Mouse (Mus musculus) urinary bladder, postnatal 14 days (tissue): Measurements from ENCODE around the gene Cacnb3.
"Not testable (repeated sequence)": the region's sequence is repeated elsewhere in the genome, so short reads cannot be mapped to it uniquely, and the experiment has no call there.

ENCODE experiments used
- DNase-seq: peaks from one replicate; pipeline ENCODE4 v3.0.0; 2021; ENCODE audit warnings: low spot score

Cacnb3 gene

GRCm38 (mm10) chr15:98630540-98630939 lies at the start of gene Cacnb3:
Cacnb3 (plus strand) TSS chr15:98630840.
- no peak for DNase-seq

- no peak for DNase-seq
Measured at GRCm38 (mm10) chr15:98582410-98582809, 48.2 kb upstream of the Cacnb3 start.

GRCm38 (mm10) chr15:98582996-98583395 lies 47.6 kb upstream of the Cacnb3 start:
- DNase-seq = no peak

GRCm38 (mm10) chr15:98585421-98585820 lies 45.2 kb upstream of the Cacnb3 start:
- no peak for DNase-seq

GRCm38 (mm10) chr15:98586141-98586540 lies 44.5 kb upstream of the Cacnb3 start:
- not testable (repeated sequence) for DNase-seq

- no peak for DNase-seq
Measured at GRCm38 (mm10) chr15:98587751-98588150, 42.9 kb upstream of the Cacnb3 start.

GRCm38 (mm10) chr15:98589640-98590336 lies 40.9 kb upstream of the Cacnb3 start:
- DNase-seq = no peak

- no peak for DNase-seq
Measured at GRCm38 (mm10) chr15:98591396-98591795, 39.2 kb upstream of the Cacnb3 start.

- no peak for DNase-seq
Measured at GRCm38 (mm10) chr15:98594193-98594592, 36.4 kb upstream of the Cacnb3 start.

- no peak for DNase-seq
Measured at GRCm38 (mm10) chr15:98595049-98595448, 35.6 kb upstream of the Cacnb3 start.

- DNase-seq = no peak
Measured at GRCm38 (mm10) chr15:98596609-98597008, 34.0 kb upstream of the Cacnb3 start.

- no peak for DNase-seq
Measured at GRCm38 (mm10) chr15:98600036-98600709, 30.5 kb upstream of the Cacnb3 start.

- no peak for DNase-seq
Measured at GRCm38 (mm10) chr15:98601832-98602190, 28.8 kb upstream of the Cacnb3 start.

- DNase-seq = peak; percentile 49
Measured at GRCm38 (mm10) chr15:98602191-98602881, 28.3 kb upstream of the Cacnb3 start.

GRCm38 (mm10) chr15:98602921-98603458 lies 27.6 kb upstream of the Cacnb3 start:
- DNase-seq = peak; percentile 33

GRCm38 (mm10) chr15:98604041-98604575 lies 26.5 kb upstream of the Cacnb3 start:
- no peak for DNase-seq

GRCm38 (mm10) chr15:98606051-98606536 lies 24.5 kb upstream of the Cacnb3 start:
- no peak for DNase-seq

- DNase-seq = no peak
Measured at GRCm38 (mm10) chr15:98606739-98607138, 23.9 kb upstream of the Cacnb3 start.

GRCm38 (mm10) chr15:98607557-98607956 lies 23.1 kb upstream of the Cacnb3 start:
- DNase-seq = no peak

- DNase-seq = no peak
Measured at GRCm38 (mm10) chr15:98608058-98608783, 22.4 kb upstream of the Cacnb3 start.

- DNase-seq = peak; percentile 27
Measured at GRCm38 (mm10) chr15:98608784-98609250, 21.8 kb upstream of the Cacnb3 start.
